8 mouse cellular contexts compared by ENCODE assay signal in genomic region chr8:13213479-13214268, GRCm38 (mm10). TPM values are rescaled to one million over a fixed set of nuclear protein-coding genes. Genes with fewer than 3 reads are reported as not detected.
DNase-seq lines count a peak whose midpoint lies in the region; ATAC-seq lines count a peak whose summit lies in the region.

No protein-coding gene starts in this region.

- 0 out of 2 replicates have a peak overlapping the region, but pooled peaks have one; percentile 3 for H3K9ac ChIP-seq in embryonic facial prominence, embryonic 13.5 days
- H3K9ac ChIP-seq in limb, embryonic 12.5 days (replicated peaks), result no peak overlapping the region
- H3K9ac ChIP-seq in midbrain, embryonic 14.5 days (replicated peaks; ENCODE audit: low read length), result no peak overlapping the region

- peak; percentile 75 for DNase-seq in 3134 (ENCODE audit: extremely low read depth, insufficient read length, low spot score)
- DNase-seq in adrenal gland, postnatal 36 days, result peak; percentile 92 to 93
- peak; percentile 89 for DNase-seq in heart, adult 8-10 months (ENCODE audit: low spot score)
- peak; percentile 87 to 92 for DNase-seq in kidney, adult 8-10 months
- DNase-seq in midbrain, embryonic 14.5 days, result peak; percentile 91
- peak; percentile 78 for DNase-seq in spleen, adult 12 weeks (ENCODE audit: low spot score)

- peaks cover 8% of the 10 kb centered on the region for H3K4me1 ChIP-seq in embryonic facial prominence, embryonic 13.5 days
- H3K4me1 ChIP-seq in limb, embryonic 12.5 days (replicated peaks), result peaks cover 11% of the 10 kb centered on the region
- no peaks in the 10 kb centered on the region for H3K4me1 ChIP-seq in midbrain, embryonic 14.5 days (ENCODE audit: control insufficient read depth, insufficient read depth, low read length)

- H3K4me2 ChIP-seq in embryonic facial prominence, embryonic 13.5 days, result peak overlapping the region; percentile 46
- H3K4me2 ChIP-seq in limb, embryonic 12.5 days, result peak overlapping the region; percentile 45
- peak overlapping the region; percentile 41 for H3K4me2 ChIP-seq in midbrain, embryonic 14.5 days (ENCODE audit: low read length)

- H3K4me3 ChIP-seq in embryonic facial prominence, embryonic 13.5 days, result no peak overlapping the region
- no peak overlapping the region for H3K4me3 ChIP-seq in limb, embryonic 12.5 days (replicated peaks)
- no peak overlapping the region for H3K4me3 ChIP-seq in midbrain, embryonic 14.5 days (replicated peaks; ENCODE audit: low read depth, low read length)

- WGBS in embryonic facial prominence, embryonic 13.5 days, result 26% methylated on average over 10 of the region's 10 CpGs
- WGBS in limb, embryonic 12.5 days, result 19% methylated on average over 10 of the region's 10 CpGs
- 29% methylated on average over 10 of the region's 10 CpGs for WGBS in midbrain, embryonic 14.5 days

- H3K9me3 ChIP-seq in embryonic facial prominence, embryonic 13.5 days, result no peaks in the 10 kb centered on the region
- H3K9me3 ChIP-seq in limb, embryonic 12.5 days, result no peaks in the 10 kb centered on the region
- no peaks in the 10 kb centered on the region for H3K9me3 ChIP-seq in midbrain, embryonic 14.5 days (ENCODE audit: control insufficient read depth, low read length)

- ATAC-seq in embryonic facial prominence, embryonic 13.5 days (ENCODE audit: insufficient number of reproducible peaks, insufficient read depth, low FRiP score, low TSS enrichment, low read depth), result peak; percentile 76
- peak; percentile 58; the same call in 1 of the 2 replicates for ATAC-seq in limb, embryonic 12.5 days (ENCODE audit: insufficient number of reproducible peaks, insufficient read depth, low FRiP score, low TSS enrichment, low read depth)
- ATAC-seq in midbrain, embryonic 14.5 days (ENCODE audit: low FRiP score, low TSS enrichment), result peak; percentile 76; the same call in 1 of the 2 replicates

- H3K27me3 ChIP-seq in embryonic facial prominence, embryonic 13.5 days, result 0 out of 2 replicates have a peak, but pooled peaks cover 4% of the 10 kb centered on the region
- H3K27me3 ChIP-seq in limb, embryonic 12.5 days, result no peaks in the 10 kb centered on the region
- no peaks in the 10 kb centered on the region for H3K27me3 ChIP-seq in midbrain, embryonic 14.5 days (ENCODE audit: control insufficient read depth, insufficient read depth, low read length)

- no peak overlapping the region for H3K27ac ChIP-seq in embryonic facial prominence, embryonic 13.5 days
- no peak overlapping the region for H3K27ac ChIP-seq in limb, embryonic 12.5 days
- no peak overlapping the region for H3K27ac ChIP-seq in midbrain, embryonic 14.5 days (replicated peaks; ENCODE audit: low read depth, low read length)

- no peaks in the 10 kb centered on the region for H3K36me3 ChIP-seq in embryonic facial prominence, embryonic 13.5 days
- no peaks in the 10 kb centered on the region for H3K36me3 ChIP-seq in limb, embryonic 12.5 days
- H3K36me3 ChIP-seq in midbrain, embryonic 14.5 days (ENCODE audit: control insufficient read depth, insufficient read depth, low read length), result no peaks in the 10 kb centered on the region

RNA-seq across cellular contexts. Expression of gene Grtp1, which starts 13.3 kb away (rescaled TPM):
- 10 to 100 TPM; 11.7 to 13.6 TPM for total RNA-seq in adrenal gland, postnatal 36 days (2021)
- 14.3 and 17.3 TPM in 2 replicates for polyA plus RNA-seq in embryonic facial prominence, embryonic 13.5 days (2015; fragmentation: Nextera tagmentation; extraction: Ambion mirVana)
- total RNA-seq in heart, adult 8-10 months (2022), result 1 to 10 TPM; 3.7 to 6.6 (median 4.6) TPM
- 14.2 and 14.6 TPM in 2 replicates for polyA plus RNA-seq in limb, embryonic 12.5 days (2016; fragmentation: Nextera tagmentation; extraction: Ambion mirVana)
- 15.9 and 17.6 TPM in 2 replicates for polyA plus RNA-seq in midbrain, embryonic 14.5 days (2014; fragmentation: Nextera tagmentation; extraction: Ambion mirVana)

RNA-seq across cellular contexts. Expression of gene Adprhl1, which starts 40.3 kb away (rescaled TPM):
- total RNA-seq in adrenal gland, postnatal 36 days (2021), result 1 to 10 TPM; 2.0 to 2.8 TPM
- 1.9 TPM in 1 of 2 replicates, not detected in the other for polyA plus RNA-seq in embryonic facial prominence, embryonic 13.5 days (2015; fragmentation: Nextera tagmentation; extraction: Ambion mirVana)
- 100 to 1,000 TPM; 586 to 686 (median 600) TPM for total RNA-seq in heart, adult 8-10 months (2022)
- 0.10 and 0.31 TPM in 2 replicates for polyA plus RNA-seq in limb, embryonic 12.5 days (2016; fragmentation: Nextera tagmentation; extraction: Ambion mirVana)
- not detected in 2 replicates for polyA plus RNA-seq in midbrain, embryonic 14.5 days (2014; fragmentation: Nextera tagmentation; extraction: Ambion mirVana)

RNA-seq across cellular contexts. Expression of gene Lamp1, which starts 54.7 kb away (rescaled TPM):
- total RNA-seq in adrenal gland, postnatal 36 days (2021), result 100 to 1,000 TPM; 442 to 454 TPM
- polyA plus RNA-seq in embryonic facial prominence, embryonic 13.5 days (2015; fragmentation: Nextera tagmentation; extraction: Ambion mirVana), result 259 and 270 TPM in 2 replicates
- 100 to 1,000 TPM; 413 to 443 (median 429) TPM for total RNA-seq in heart, adult 8-10 months (2022)
- polyA plus RNA-seq in limb, embryonic 12.5 days (2016; fragmentation: Nextera tagmentation; extraction: Ambion mirVana), result 202 and 207 TPM in 2 replicates
- 252 and 292 TPM in 2 replicates for polyA plus RNA-seq in midbrain, embryonic 14.5 days (2014; fragmentation: Nextera tagmentation; extraction: Ambion mirVana)
